Mouse (Mus musculus) limb, embryonic 14.5 days (tissue): Measurements from ENCODE around the gene Gm28539. TPM values are rescaled to one million over a fixed set of nuclear protein-coding genes. Genes with fewer than 3 reads are reported as not detected.
"Not testable (repeated sequence)": the region's sequence is repeated elsewhere in the genome, so short reads cannot be mapped to it uniquely, and the experiment has no call there.

Experiments
- ATAC-seq: fragments of 200-750 bp; cut with Nextera tagmentation; 2 replicates; pipeline ENCODE4 v1.8.0; 2017; ENCODE audit warnings: low read depth, moderate number of reproducible peaks, moderate TSS enrichment; ENCODE audit not compliant: low FRiP score
- DNase-seq: peaks from one replicate; pipeline ENCODE4 v3.0.0-alpha.2; 2015; ENCODE audit warnings: low spot score
- H3K27ac ChIP-seq: fragments of 300-500 bp; sonication (generic); replicated peaks from 2 replicates; pipeline ENCODE4 v1.5.1; 2014; ENCODE audit warnings: low read depth, mild to moderate bottlenecking, low read length, moderate library complexity, mixed read lengths
- H3K27me3 ChIP-seq: fragments of 300-500 bp; sonication (generic); 2 replicates; pipeline ENCODE4 v1.6.1; 2014; ENCODE audit warnings: low read length, mixed read lengths; ENCODE audit not compliant: control insufficient read depth, insufficient read depth
- H3K36me3 ChIP-seq: fragments of 300-500 bp; sonication (generic); 2 replicates; pipeline ENCODE4 v1.6.1; 2014; ENCODE audit warnings: mild to moderate bottlenecking, low read length, moderate library complexity, mixed read lengths; ENCODE audit not compliant: control insufficient read depth, insufficient read depth
- H3K4me1 ChIP-seq: fragments of 300-500 bp; sonication (generic); 2 replicates; pipeline ENCODE4 v1.6.1; 2014; ENCODE audit warnings: antibody characterized with exemption, low read length, mixed read lengths; ENCODE audit not compliant: control insufficient read depth, insufficient read depth
- H3K4me2 ChIP-seq: fragments of 300-500 bp; sonication (generic); replicated peaks from 2 replicates; pipeline ENCODE4 v1.6.1; 2014; ENCODE audit warnings: low read depth, mild to moderate bottlenecking, low read length, moderate library complexity; ENCODE audit not compliant: severe bottlenecking
- H3K4me3 ChIP-seq: fragments of 300-500 bp; sonication (generic); replicated peaks from 2 replicates; pipeline ENCODE4 v1.5.1; 2014; ENCODE audit warnings: low read length
- H3K9ac ChIP-seq: fragments of 300-500 bp; sonication (generic); 2 replicates; pipeline ENCODE4 v1.6.1; 2014; ENCODE audit warnings: mild to moderate bottlenecking, low read depth, low read length, moderate library complexity; ENCODE audit not compliant: severe bottlenecking
- H3K9me3 ChIP-seq: fragments of 300-500 bp; sonication (generic); 2 replicates; pipeline ENCODE4 v1.6.1; 2016; ENCODE audit warnings: low read length; ENCODE audit not compliant: control insufficient read depth
- POLR2A ChIP-seq: fragments of 200-500 bp; IDR thresholded peaks from 2 replicates; pipeline ENCODE4 v1.8.0; 2012; ENCODE audit warnings: inconsistent platforms, mild to moderate bottlenecking, moderate library complexity, borderline replicate concordance; ENCODE audit not compliant: insufficient read depth, insufficient read length; ENCODE audit errors: extremely low read depth
- WGBS: fragments of 180-500 bp; shearing (Covaris S2); extraction: QIAGEN DNeasy Blood & Tissue Kit; methylation state at CpG from one replicate; pipeline ENCODE4 v1.1.7; 2014; 5-methylcytosine and 5-hydroxymethylcytosine counted together
- polyA plus RNA-seq, 2 experiments: library from polyadenylated mRNA; depleted of rRNA in 1 of 2; stranded (reverse) in 1 of 2; unstranded in 1 of 2; fragments of >200 nt; fragmentation: Nextera tagmentation in 1 of 2; extraction: Ambion mirVana in 1 of 2; gene quantifications; 2 replicates each; pipeline versions ENCODE4 v1.2.1 to v1.2.3; 2012 to 2014

The Gm28539 gene
- polyA plus RNA-seq, 2 experiments, result 4.9 TPM; not detected in 1

GRCm38 (mm10) chr16:18976315-18976714 lies 139.9 kb downstream of the Gm28539 start:
- Histone ChIP-seq H3K36me3 (peaks cover 4% of the 10 kb centered on the region; the same call in 1 of the 2 replicates), H3K9me3 (0 out of 2 replicates have a peak, but pooled peaks cover 4% of the 10 kb centered on the region), H3K27me3 (no peaks in the 10 kb centered on the region), H3K4me1 (no peaks in the 10 kb centered on the region), H3K27ac (no peak overlapping the region), H3K4me2 (no peak overlapping the region; the same call in 1 of the 2 replicates), H3K4me3 (no peak overlapping the region), H3K9ac (no peak overlapping the region)
- DNase-seq, result no peak
- no peak for TF ChIP-seq POLR2A
- 78% methylated on average over 16 of the region's 23 CpGs for WGBS
- ATAC-seq, result no peak

- H3K4me3 ChIP-seq, result no peak overlapping the region
- H3K27ac ChIP-seq, result no peak overlapping the region
- H3K4me1 ChIP-seq, result no peaks in the 10 kb centered on the region
- no peaks in the 10 kb centered on the region for H3K9me3 ChIP-seq
- no peaks in the 10 kb centered on the region for H3K27me3 ChIP-seq
- 91% methylated on average over 3 of the region's 3 CpGs for WGBS
- TF ChIP-seq POLR2A, result no peak
- no peak overlapping the region for H3K9ac ChIP-seq
- no peak overlapping the region for H3K4me2 ChIP-seq
- DNase-seq (no peak), ATAC-seq (no peak)
- no peaks in the 10 kb centered on the region for H3K36me3 ChIP-seq
Observed at GRCm38 (mm10) chr16:18986381-18986780, 150.0 kb downstream of the Gm28539 start.

GRCm38 (mm10) chr16:18986860-18987259 lies 150.5 kb downstream of the Gm28539 start:
- H3K27me3 ChIP-seq, result no peaks in the 10 kb centered on the region
- no peaks in the 10 kb centered on the region for H3K9me3 ChIP-seq
- H3K9ac ChIP-seq, result no peak overlapping the region
- H3K27ac ChIP-seq, result no peak overlapping the region
- H3K4me2 ChIP-seq, result no peak overlapping the region
- 87% methylated on average over 5 of the region's 5 CpGs for WGBS
- H3K4me1 ChIP-seq, result no peaks in the 10 kb centered on the region
- no peaks in the 10 kb centered on the region for H3K36me3 ChIP-seq
- no peak for TF ChIP-seq POLR2A
- no peak for ATAC-seq
- H3K4me3 ChIP-seq, result no peak overlapping the region
- no peak for DNase-seq

DNA sequence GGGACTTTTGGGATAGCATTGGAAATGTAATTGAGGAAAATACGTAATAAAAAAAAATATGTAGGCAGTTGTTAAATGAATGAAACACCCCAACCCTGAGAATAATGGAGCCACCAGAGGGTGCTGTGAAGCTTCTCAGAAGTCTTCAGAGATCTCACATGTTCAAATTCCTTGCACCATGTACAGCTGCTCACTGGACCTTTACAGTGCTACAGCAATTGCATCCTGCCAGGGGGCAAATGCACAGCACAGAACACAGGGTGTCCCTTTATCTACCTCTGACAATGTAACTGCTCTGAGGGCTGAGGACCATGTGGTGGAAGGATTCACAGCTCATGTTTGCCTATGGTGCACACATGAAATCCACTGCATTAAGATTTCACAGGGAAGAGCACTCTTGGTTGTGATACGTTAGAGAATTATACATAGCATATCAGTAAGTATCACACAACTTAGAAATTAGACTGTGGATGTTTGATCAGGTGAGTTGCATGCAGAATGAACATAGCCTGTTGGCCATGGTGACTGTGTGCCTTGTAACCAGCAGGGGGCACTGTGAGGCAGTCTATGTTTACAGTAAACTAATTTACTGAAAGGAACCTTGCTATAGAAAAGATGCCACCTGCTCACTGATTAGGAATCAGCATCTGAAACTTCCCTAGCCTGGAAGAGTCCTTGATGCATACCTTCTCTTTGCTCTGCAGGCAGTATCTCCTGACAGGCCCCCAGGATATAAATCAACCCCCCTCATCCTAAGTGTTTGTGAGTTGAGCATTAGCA lies 166.4 kb downstream of the Gm28539 start:
- not testable (repeated sequence) for H3K4me1 ChIP-seq, DNase-seq, ATAC-seq, H3K27ac ChIP-seq, H3K9ac ChIP-seq, H3K36me3 ChIP-seq, H3K27me3 ChIP-seq, H3K4me2 ChIP-seq, H3K4me3 ChIP-seq, H3K9me3 ChIP-seq
- 30% methylated on average over 2 of the region's 2 CpGs for WGBS

- Histone ChIP-seq H3K4me2 (no peak overlapping the region), H3K36me3 (no peaks in the 10 kb centered on the region), H3K9me3 (no peaks in the 10 kb centered on the region), H3K4me3 (no peak overlapping the region), H3K4me1 (no peaks in the 10 kb centered on the region), H3K27ac (no peak overlapping the region), H3K27me3 (no peaks in the 10 kb centered on the region), H3K9ac (no peak overlapping the region)
- ATAC-seq (no peak), DNase-seq (no peak)
- TF ChIP-seq POLR2A, result no peak
- 94% methylated on average over 1 of the region's 1 CpGs for WGBS
Observed at GRCm38 (mm10) chr16:19003757-19004156, 167.4 kb downstream of the Gm28539 start.
